Mouse (Mus musculus) heart, adult 2 months (tissue): ENCODE measurements around the gene Inpp5a. TPM values are rescaled to one million over a fixed set of nuclear protein-coding genes. Genes with fewer than 3 reads are reported as not detected.
A peak's percentile ranks its signal among the peaks of the same experiment; 100 is the strongest.

Experiments used
- DNase-seq, 2 experiments: peaks; one replicate each; pipeline ENCODE4 v3.0.0; 2021
- H3K27ac ChIP-seq: fragments of 200-600 bp; 2 replicates; pipeline ENCODE4 v1.8.1; 2022
- H3K27me3 ChIP-seq: fragments of 200-500 bp; 2 replicates; pipeline ENCODE4 v1.6.1; 2012; ENCODE audit warnings: mild to moderate bottlenecking, low read length, inconsistent platforms, mixed read lengths; ENCODE audit not compliant: control insufficient read depth, insufficient read depth
- H3K36me3 ChIP-seq: fragments of 200-500 bp; 2 replicates; pipeline ENCODE4 v1.6.1; 2012; ENCODE audit warnings: low read length, inconsistent platforms; ENCODE audit not compliant: control insufficient read depth, insufficient read depth
- H3K4me1 ChIP-seq: fragments of 200-500 bp; 2 replicates; pipeline ENCODE4 v1.6.1; 2011; ENCODE audit warnings: low read length; ENCODE audit not compliant: control insufficient read depth, insufficient read depth
- H3K4me3 ChIP-seq: fragments of 200-600 bp; 2 replicates; pipeline ENCODE4 v1.8.1; 2022
- H3K79me2 ChIP-seq: fragments of 200-500 bp; replicated peaks from 2 replicates; pipeline ENCODE4 v1.6.1; 2012; ENCODE audit warnings: mild to moderate bottlenecking, inconsistent platforms, low read length, moderate library complexity, mixed read lengths; ENCODE audit not compliant: control insufficient read depth, insufficient read depth
- H3K9ac ChIP-seq: fragments of 200-500 bp; 2 replicates; pipeline ENCODE4 v1.6.1; 2012; ENCODE audit warnings: low read depth, mild to moderate bottlenecking, control low read depth, inconsistent platforms, low read length, mixed read lengths
- CTCF ChIP-seq: fragments of 200-600 bp; IDR thresholded peaks from 2 replicates; pipeline ENCODE4 v1.8.1; 2022; ENCODE audit warnings: antibody characterized with exemption, mild to moderate bottlenecking, moderate library complexity
- EP300 ChIP-seq: fragments of 200-500 bp; IDR thresholded peaks from 2 replicates; pipeline ENCODE4 v1.6.1; 2011; ENCODE audit warnings: low read depth, low read length, control low read depth; ENCODE audit not compliant: insufficient read depth
- POLR2A ChIP-seq: fragments of 200-500 bp; IDR thresholded peaks from 2 replicates; pipeline ENCODE4 v1.6.1; 2011; ENCODE audit warnings: mild to moderate bottlenecking, low read depth, low read length, control low read depth; ENCODE audit not compliant: insufficient read depth
- WGBS: fragments of 180-500 bp; shearing (Covaris S2); methylation state at CpG from one replicate; pipeline ENCODE4 v1.1.7; 2018; 5-methylcytosine and 5-hydroxymethylcytosine counted together
- intact Hi-C: fragments of 180-260 bp; cut with DNase I; formaldehyde crosslinking; loops from one replicate; pipeline ENCODE4 v1.15.1; 2025
- polyA plus RNA-seq: library from polyadenylated mRNA; depleted of rRNA; stranded (reverse); fragments of >200 nt; gene quantifications from 2 replicates; pipeline ENCODE4 v1.2.3, GENCODE M21; 2012
- total RNA-seq, 2 experiments: library from RNA; stranded (reverse); gene quantifications; 2 replicates each; pipeline ENCODE4 v1.2.3; 2021

Gene Inpp5a
- total and polyA plus RNA-seq, 3 experiments, result 134 to 306 (median 280) TPM

DNA sequence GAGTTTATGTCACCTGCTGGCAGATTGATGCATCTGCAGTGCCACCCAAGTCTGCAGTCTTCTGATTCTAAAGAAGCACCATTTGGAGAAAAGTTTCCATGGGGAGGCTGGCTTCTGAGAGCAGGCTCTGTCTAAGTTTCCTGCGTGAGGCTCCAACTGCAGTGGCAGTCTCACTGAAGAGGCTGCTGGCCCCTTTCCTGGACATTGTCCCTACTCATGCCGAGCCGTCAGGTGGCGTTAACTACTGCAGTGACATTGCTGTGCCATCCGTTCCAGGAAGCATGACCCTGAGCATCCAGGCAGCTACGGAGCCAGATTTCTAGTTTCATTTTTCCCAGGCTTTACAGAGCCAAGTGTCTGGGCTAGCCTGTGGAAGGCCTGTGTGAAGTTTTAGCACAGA lies 152.5 kb downstream of the Inpp5a start:
- H3K27ac ChIP-seq, result no peak overlapping the region
- no peak overlapping the region for H3K4me3 ChIP-seq
- H3K9ac ChIP-seq, result no peak overlapping the region
- intact Hi-C loops, result no loop called here
- DNase-seq, result peak in 1 of 2 experiments; percentile 16
- peaks cover 4% of the 10 kb centered on the region for H3K36me3 ChIP-seq
- peaks cover 2% of the 10 kb centered on the region for H3K4me1 ChIP-seq
- WGBS, result 58% methylated on average over 6 of the region's 6 CpGs
- H3K79me2 ChIP-seq, result no peaks in the 10 kb centered on the region
- no peaks in the 10 kb centered on the region for H3K27me3 ChIP-seq
- peak; percentile 34 for TF ChIP-seq CTCF
- TF ChIP-seq EP300, result no peak

DNA sequence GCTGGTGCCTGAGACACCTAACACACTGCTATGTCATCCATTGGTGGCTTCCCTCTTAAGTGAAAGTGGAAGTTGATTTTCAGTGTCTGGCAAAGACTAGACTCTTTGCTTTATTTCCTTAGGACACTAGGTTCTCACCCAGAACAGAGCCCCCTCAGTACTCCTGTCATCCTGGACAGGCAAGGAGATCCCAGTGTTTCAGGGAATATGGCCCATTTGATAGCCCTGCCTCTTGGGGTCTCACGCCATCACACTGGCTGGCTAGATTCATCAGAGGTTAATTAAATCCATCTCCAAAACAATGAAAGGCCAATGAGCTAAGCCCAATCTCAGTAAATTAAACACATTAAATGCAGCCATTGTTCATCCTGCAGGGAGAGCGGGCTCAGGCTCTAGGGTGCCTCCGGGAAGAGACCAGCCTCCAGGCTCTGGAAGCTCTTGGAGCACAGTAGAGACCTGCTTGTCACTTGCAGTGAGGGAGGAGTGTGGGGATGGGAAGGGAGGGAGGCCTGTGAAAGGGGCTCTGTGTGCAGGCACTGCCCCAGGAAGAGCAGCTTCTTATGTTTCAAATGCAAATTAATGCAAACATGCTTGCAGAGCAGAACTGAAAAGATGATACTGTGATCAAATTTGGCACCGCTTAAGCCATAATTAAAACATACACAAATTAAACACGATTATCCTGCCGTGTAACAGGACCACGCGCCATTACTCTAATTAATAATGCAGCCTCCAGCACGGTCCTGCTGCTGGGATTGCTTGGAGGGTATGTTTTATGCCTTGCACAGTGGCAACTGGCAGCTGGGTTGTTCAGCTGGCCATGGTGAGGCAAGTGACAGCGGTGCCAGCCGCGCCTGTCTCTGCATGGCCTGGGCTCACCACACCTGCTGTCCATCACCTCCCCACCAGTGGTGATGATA lies 156.1 kb downstream of the Inpp5a start:
- no peaks in the 10 kb centered on the region for H3K36me3 ChIP-seq
- intact Hi-C loops, result no loop called here
- H3K4me1 ChIP-seq, result no peaks in the 10 kb centered on the region; the same call in 1 of the 2 replicates
- no peak overlapping the region for H3K4me3 ChIP-seq
- no peak overlapping the region for H3K9ac ChIP-seq
- 87% methylated on average over 12 of the region's 12 CpGs for WGBS
- H3K27me3 ChIP-seq, result no peaks in the 10 kb centered on the region
- no peak overlapping the region for H3K27ac ChIP-seq
- TF ChIP-seq CTCF, result no peak
- TF ChIP-seq POLR2A, result no peak
- no peak for TF ChIP-seq EP300
- no peak for DNase-seq
- no peaks in the 10 kb centered on the region for H3K79me2 ChIP-seq

DNA sequence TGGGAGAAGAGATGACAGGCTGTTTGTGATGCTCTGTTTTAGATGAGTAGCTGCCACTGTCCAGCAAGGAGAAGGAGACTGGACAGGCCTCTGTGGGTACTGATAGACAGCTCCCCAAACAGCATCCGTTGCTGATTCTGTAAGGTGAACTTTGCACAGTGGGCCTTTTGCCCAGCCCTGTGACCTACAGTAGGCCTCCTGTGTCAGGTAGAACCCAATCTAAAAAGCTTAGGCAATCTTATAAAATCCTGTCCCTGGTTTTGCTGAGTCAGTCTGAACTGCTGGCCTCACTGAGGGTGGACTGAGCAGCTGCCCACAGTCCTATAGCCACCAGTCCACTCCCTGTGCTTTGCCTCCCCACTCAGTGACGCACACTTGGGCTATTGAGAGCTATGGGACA lies 158.4 kb downstream of the Inpp5a start:
- Histone ChIP-seq H3K79me2 (no peaks in the 10 kb centered on the region), H3K27me3 (no peaks in the 10 kb centered on the region), H3K4me1 (no peaks in the 10 kb centered on the region), H3K9ac (no peak overlapping the region), H3K27ac (no peak overlapping the region), H3K36me3 (no peaks in the 10 kb centered on the region), H3K4me3 (no peak overlapping the region)
- TF ChIP-seq EP300, result no peak
- no peak for TF ChIP-seq CTCF
- no peak for TF ChIP-seq POLR2A
- intact Hi-C loops, result no loop called here
- DNase-seq, result no peak
- 69% methylated on average over 2 of the region's 2 CpGs for WGBS

DNA sequence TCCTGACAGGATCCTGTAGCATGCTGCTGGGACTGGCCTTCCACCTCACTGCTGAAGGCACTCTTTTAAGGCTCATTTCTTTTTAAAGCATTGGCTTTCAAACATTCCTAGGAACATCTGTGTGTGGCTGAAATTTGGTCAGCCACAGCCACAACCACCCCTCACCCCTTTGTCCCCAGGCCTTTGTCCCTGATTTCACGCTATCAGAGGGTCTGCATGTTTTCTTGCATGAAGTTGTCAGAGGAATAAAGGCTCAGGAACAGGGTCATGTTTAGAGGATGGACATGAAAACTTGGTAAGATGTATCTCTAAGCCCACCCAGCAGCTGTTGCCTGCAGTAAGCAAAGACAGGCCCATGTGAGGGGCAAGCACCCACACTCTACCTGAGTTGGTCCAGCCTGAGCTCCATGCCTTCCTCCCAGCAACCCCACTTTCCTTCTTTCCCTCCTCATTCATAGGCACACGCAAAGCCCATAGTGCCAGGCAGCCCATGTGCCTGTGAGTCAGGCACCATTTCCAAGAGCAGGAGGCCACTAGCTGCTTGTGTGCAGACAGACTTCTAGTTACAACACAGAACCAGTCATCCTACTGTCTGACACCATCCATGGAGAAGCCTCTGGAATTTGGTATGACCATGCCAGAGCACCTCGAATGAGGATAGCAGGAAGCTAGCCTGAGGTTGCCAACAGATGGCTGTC lies 161.3 kb downstream of the Inpp5a start:
- no peak overlapping the region for H3K4me3 ChIP-seq
- no peaks in the 10 kb centered on the region for H3K4me1 ChIP-seq
- intact Hi-C loops, result no loop called here
- no peaks in the 10 kb centered on the region for H3K27me3 ChIP-seq
- no peak for DNase-seq
- no peak for TF ChIP-seq CTCF
- no peak for TF ChIP-seq POLR2A
- TF ChIP-seq EP300, result no peak
- no peak overlapping the region for H3K9ac ChIP-seq
- H3K27ac ChIP-seq, result no peak overlapping the region
- H3K36me3 ChIP-seq, result no peaks in the 10 kb centered on the region
- WGBS, result 94% methylated on average over 3 of the region's 3 CpGs
- no peaks in the 10 kb centered on the region for H3K79me2 ChIP-seq

DNA sequence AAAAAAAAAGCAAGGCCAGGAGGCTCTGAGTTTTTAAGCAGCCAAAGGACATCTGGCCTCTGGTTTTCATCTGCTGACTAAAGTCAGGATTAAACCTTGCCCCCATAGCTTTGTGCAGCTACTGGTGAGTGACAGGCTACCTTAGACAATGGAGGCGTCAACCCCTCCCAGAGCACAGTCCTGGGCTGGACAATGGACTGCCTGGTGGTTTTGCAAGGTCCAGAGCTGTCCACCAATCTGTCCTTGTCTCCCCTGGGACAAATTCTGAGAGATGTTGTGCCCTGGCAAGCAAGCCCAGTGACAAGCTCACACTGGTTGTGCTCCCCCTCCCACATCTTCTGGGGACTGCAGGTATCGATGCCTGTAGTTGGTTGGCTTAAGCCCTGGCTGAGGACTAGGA lies 162.6 kb downstream of the Inpp5a start:
- Histone ChIP-seq H3K27ac (no peak overlapping the region), H3K27me3 (no peaks in the 10 kb centered on the region), H3K4me1 (no peaks in the 10 kb centered on the region), H3K36me3 (no peaks in the 10 kb centered on the region), H3K79me2 (no peaks in the 10 kb centered on the region), H3K9ac (no peak overlapping the region), H3K4me3 (no peak overlapping the region)
- intact Hi-C loops, result no loop called here
- no peak for DNase-seq
- WGBS, result 85% methylated on average over 2 of the region's 2 CpGs
- no peak for TF ChIP-seq EP300
- TF ChIP-seq POLR2A, result no peak
- TF ChIP-seq CTCF, result no peak

DNA sequence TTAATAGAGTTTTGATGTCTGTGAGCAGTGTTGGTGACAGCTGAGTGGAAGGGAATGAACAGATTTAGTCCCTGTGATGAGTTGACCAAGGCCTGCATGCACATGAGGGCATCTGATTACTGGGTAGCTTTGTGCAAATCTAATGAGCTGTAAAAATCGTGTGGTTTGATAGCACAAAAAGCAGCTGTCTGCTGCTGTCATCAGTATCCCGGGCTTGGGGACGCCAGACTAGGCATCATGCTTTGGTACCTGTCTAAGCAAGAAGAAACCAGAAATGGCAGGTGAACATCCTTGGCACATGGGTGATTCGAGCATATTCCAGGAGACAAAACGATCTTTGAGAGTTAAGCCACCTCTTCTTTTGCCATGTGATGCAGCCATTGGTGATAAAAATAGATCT lies 167.4 kb downstream of the Inpp5a start:
- Histone ChIP-seq H3K36me3 (no peaks in the 10 kb centered on the region), H3K27me3 (no peaks in the 10 kb centered on the region), H3K4me1 (no peaks in the 10 kb centered on the region), H3K79me2 (no peaks in the 10 kb centered on the region), H3K4me3 (no peak overlapping the region), H3K27ac (no peak overlapping the region), H3K9ac (no peak overlapping the region)
- TF ChIP-seq POLR2A (no peak), CTCF (no peak), EP300 (no peak)
- no peak for DNase-seq
- WGBS, result 73% methylated on average over 5 of the region's 5 CpGs
- intact Hi-C loops, result no loop called here
